Mouse (Mus musculus): ENCODE data around the gene Nktr. TPM values are rescaled to one million over a fixed set of nuclear protein-coding genes. Genes with fewer than 3 reads are reported as not detected.

The Nktr gene
- polyA plus RNA-seq, 1 experiment from 2014 or later, result 53.6 TPM

DNA sequence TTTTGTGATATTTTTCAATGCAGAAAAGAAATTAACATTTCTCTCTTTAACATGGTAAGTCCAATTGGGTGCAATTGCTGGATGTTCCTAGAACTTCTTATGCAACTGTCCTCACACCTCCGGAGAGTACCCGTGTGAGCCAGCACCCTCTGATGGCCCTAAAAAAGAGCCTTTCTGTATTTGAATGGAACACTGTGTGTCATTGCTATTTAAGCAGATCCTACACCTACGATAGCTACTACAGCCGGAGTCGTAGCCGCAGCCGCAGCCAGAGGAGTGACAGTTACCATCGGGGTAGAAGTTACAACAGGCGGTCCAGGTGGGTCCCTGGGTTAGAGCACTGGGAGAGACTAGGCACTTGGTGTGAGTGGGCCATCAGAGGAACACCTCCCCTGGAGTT lies 33.8 kb downstream of the Nktr start:
- Histone ChIP-seq H3K4me2 (no peak overlapping the region), H3K4me3 (no peak overlapping the region), H3K36me3 (peaks cover 82% of the 10 kb centered on the region), H3K9me3 (replicated peaks) (no peaks in the 10 kb centered on the region), H3K27ac (ENCODE audit: poor library complexity, severe bottlenecking) (no peak overlapping the region), H3K27me3 (replicated peaks) (no peaks in the 10 kb centered on the region), H3K9ac (no peak overlapping the region), H3K4me1 (replicated peaks) (peaks cover 11% of the 10 kb centered on the region; the same call in 1 of the 2 replicates)
- WGBS, result 95% methylated on average over 9 of the region's 9 CpGs
- no peak for ATAC-seq (ENCODE audit: insufficient number of reproducible peaks, low FRiP score)

DNA sequence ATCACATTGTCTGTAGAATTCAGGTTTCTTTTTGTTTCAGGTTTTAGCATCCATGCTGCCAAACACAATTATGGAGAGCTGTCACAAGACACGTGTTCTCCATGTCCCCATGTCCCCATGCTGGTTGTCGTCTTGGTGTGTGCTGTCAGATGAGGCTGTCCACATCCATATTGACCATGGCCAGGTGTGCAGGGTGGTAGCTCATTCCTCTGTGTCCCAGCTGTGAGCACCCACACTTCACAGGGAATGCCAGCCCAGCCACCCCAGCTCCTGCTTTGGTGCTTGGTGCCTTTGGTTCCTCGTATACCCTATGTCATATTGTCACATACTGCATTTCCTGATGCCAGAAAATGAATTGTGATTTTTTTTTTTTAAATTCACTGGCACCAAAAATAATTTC lies 35.7 kb downstream of the Nktr start:
- Histone ChIP-seq H3K4me1 (replicated peaks) (peaks cover 16% of the 10 kb centered on the region), H3K9me3 (replicated peaks) (no peaks in the 10 kb centered on the region), H3K9ac (no peak overlapping the region), H3K4me2 (no peak overlapping the region), H3K36me3 (peaks cover 63% of the 10 kb centered on the region), H3K27me3 (replicated peaks) (no peaks in the 10 kb centered on the region), H3K27ac (ENCODE audit: poor library complexity, severe bottlenecking) (no peak overlapping the region), H3K4me3 (no peak overlapping the region)
- ATAC-seq (ENCODE audit: insufficient number of reproducible peaks, low FRiP score), result no peak
- WGBS, result 93% methylated on average over 3 of the region's 3 CpGs

DNA sequence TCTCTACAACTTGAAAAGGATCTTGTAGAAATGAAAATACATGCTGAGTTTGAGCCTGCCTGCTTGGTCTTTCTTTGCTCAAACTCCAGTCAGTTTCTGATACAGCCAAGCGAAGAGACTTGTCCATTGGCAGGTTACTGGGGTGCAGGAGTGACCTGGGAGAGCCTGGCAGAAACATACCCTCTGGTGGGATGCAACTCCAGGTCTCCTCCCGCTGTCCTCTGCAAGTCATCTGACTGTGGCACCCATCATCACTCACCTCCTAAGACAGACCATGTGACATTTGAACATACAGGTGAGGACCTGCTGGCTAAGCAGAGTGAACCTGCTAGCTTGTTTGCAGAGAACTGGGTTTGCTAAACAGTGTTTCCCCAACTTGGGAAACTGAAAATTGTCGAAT lies 37.8 kb downstream of the Nktr start:
- WGBS, result 79% methylated on average over 3 of the region's 3 CpGs
- H3K4me1 ChIP-seq (replicated peaks), result peaks cover 30% of the 10 kb centered on the region
- H3K4me2 ChIP-seq, result no peak overlapping the region
- no peak overlapping the region for H3K9ac ChIP-seq
- no peak for ATAC-seq (ENCODE audit: insufficient number of reproducible peaks, low FRiP score)
- H3K4me3 ChIP-seq, result no peak overlapping the region
- no peaks in the 10 kb centered on the region for H3K9me3 ChIP-seq (replicated peaks)
- H3K36me3 ChIP-seq, result peaks cover 42% of the 10 kb centered on the region
- no peaks in the 10 kb centered on the region for H3K27me3 ChIP-seq (replicated peaks)
- no peak overlapping the region for H3K27ac ChIP-seq (ENCODE audit: poor library complexity, severe bottlenecking)

DNA sequence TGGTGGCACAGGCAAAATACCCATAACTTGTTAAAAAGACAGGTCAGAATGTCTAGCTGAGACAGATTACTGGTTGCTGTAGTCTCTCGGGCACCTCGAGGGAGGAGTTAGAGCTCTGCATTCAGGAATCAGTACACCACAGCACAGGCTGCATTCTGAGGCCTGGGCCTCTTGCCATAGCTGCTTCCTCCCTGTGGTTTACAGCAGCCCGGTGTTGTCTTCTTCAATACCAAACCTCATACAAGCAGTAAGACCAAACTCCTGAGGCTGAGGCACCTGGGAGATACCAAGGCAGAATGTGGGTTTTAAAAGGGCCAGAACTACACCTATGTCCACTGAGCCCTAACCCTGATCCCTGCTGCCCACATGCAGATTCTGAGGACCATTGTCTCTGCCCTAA lies 38.5 kb downstream of the Nktr start:
- Histone ChIP-seq H3K9ac (no peak overlapping the region), H3K27ac (ENCODE audit: poor library complexity, severe bottlenecking) (no peak overlapping the region), H3K9me3 (replicated peaks) (no peaks in the 10 kb centered on the region), H3K4me1 (replicated peaks) (peaks cover 35% of the 10 kb centered on the region), H3K4me3 (no peak overlapping the region), H3K4me2 (no peak overlapping the region), H3K36me3 (peaks cover 38% of the 10 kb centered on the region), H3K27me3 (replicated peaks) (no peaks in the 10 kb centered on the region)
- WGBS, result 72% methylated on average over 3 of the region's 3 CpGs
- no peak for ATAC-seq (ENCODE audit: insufficient number of reproducible peaks, low FRiP score)

DNA sequence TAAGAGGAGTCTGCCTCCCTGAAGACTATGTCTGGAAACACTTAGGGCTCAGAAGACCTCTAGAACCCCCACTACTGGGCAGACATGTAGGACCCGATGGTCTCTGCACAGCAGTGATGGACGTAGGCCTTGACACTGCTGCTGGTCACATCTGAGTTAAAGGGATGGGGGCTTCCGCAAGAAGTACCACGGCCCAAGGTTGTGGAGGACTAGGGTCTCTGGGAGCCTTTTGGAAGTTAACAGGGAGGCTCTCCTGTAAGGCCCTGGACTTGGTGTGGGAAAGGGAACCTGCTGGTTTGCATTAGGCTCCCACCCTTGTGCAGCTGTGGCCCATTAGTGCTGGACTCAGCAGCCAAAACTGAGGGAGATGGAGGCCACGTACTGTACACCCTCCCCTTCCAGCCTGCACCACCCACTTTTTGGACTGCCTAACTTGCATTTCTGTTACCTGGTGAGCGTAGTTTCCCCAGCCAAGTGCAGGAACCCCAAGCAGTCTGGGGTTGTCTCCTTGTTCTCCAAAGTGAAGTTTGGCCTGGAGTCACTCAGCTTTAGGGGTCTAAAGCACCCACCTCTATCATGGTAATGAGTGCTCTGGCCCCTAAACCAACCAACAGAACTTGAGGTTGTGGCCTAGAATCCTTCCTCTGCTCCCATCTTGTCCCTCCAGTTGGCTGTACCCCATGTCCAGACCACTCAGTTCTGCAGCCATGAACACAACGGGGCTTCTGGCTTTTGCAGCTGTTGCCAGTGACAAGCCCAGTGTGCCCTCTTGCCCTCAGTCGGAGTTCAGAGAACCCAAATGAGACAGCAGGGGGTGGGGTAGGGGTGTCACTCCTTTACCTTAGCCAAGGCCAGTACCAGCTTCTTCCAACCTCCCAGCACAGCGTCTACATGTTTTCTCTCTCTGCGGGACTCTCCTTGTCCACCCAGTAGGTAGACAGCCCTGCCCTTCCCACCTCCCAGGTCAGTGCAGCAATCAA lies 39.2 kb downstream of the Nktr start:
- peak overlapping the region; percentile 95; the same call in 1 of the 2 replicates for H3K27ac ChIP-seq (ENCODE audit: poor library complexity, severe bottlenecking)
- 52% methylated on average over 10 of the region's 10 CpGs for WGBS
- H3K4me2 ChIP-seq, result peak overlapping the region; percentile 85
- H3K27me3 ChIP-seq (replicated peaks), result no peaks in the 10 kb centered on the region
- H3K4me1 ChIP-seq (replicated peaks), result peaks cover 35% of the 10 kb centered on the region
- no peak for ATAC-seq (ENCODE audit: insufficient number of reproducible peaks, low FRiP score)
- H3K36me3 ChIP-seq, result peaks cover 39% of the 10 kb centered on the region
- H3K9me3 ChIP-seq (replicated peaks), result no peaks in the 10 kb centered on the region
- peak overlapping the region; percentile 85 for H3K4me3 ChIP-seq
- H3K9ac ChIP-seq, result peak overlapping the region; percentile 94

DNA sequence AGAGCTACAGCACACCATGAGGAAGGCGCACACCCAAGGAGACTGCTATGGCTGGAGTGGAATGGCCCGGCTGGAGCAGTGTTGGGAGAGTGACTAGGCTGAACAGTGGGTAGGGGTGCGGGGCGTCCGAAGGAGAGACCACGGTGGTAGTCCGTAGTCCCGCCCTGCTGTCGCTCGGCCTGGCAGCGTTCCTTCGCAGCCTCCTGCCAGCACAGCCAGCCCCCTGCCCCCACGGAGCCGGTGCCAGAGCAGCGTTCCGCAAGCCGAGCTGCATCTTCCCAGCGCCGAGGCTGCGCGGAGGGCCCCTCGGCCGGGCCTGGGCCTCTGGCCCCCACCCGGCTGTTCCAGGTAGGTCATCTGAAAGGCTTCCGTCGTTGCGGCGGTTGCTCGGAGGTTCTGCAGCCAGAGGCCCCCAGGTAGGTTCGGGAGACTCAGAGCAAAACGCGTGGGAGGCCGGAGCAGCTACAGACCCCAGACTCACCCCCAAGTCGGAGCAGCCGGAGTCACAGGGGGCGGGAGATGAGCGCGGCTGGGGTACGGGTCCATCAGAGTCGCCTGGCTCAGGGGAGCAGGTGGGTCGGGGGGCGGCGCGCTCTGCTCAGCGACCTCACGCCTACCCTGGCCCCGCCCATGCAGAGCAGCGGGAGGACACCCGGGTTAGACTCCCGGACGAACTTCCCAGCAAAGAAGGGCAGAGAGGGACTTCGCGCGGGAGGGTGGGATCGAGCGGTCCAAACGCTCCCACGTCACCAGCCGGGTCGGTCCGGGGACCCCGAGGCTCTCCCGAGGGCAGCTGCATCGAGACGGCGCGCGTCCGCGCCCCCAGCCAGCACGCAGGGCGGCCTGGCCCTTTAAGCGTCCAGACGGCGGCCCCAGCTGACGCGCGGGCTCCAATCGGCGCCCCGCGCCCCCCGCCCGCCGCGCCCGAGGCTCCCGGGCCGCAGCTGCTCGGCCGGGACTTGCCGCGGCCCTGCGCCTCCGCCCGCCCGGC lies 40.4 kb downstream of the Nktr start, which contains the start of gene Zfp651:
Zfp651 (plus strand) TSS at position 240 of the 991 bp plus-strand sequence.
- peak; percentile 78 for ATAC-seq (ENCODE audit: insufficient number of reproducible peaks, low FRiP score)
- Histone ChIP-seq H3K4me2 (peak within 1 kb of the TSS; percentile 85), H3K27me3 (replicated peaks) (no peaks in the 10 kb centered on the region), H3K27ac (ENCODE audit: poor library complexity, severe bottlenecking) (peak within 1 kb of the TSS; percentile 95), H3K4me3 (peak within 1 kb of the TSS; percentile 85), H3K4me1 (replicated peaks) (peaks cover 35% of the 10 kb centered on the region), H3K36me3 (peaks cover 44% of the 10 kb centered on the region), H3K9ac (peak within 1 kb of the TSS; percentile 94), H3K9me3 (replicated peaks) (no peaks in the 10 kb centered on the region)
- 1% methylated on average over 94 of the region's 97 CpGs for WGBS

DNA sequence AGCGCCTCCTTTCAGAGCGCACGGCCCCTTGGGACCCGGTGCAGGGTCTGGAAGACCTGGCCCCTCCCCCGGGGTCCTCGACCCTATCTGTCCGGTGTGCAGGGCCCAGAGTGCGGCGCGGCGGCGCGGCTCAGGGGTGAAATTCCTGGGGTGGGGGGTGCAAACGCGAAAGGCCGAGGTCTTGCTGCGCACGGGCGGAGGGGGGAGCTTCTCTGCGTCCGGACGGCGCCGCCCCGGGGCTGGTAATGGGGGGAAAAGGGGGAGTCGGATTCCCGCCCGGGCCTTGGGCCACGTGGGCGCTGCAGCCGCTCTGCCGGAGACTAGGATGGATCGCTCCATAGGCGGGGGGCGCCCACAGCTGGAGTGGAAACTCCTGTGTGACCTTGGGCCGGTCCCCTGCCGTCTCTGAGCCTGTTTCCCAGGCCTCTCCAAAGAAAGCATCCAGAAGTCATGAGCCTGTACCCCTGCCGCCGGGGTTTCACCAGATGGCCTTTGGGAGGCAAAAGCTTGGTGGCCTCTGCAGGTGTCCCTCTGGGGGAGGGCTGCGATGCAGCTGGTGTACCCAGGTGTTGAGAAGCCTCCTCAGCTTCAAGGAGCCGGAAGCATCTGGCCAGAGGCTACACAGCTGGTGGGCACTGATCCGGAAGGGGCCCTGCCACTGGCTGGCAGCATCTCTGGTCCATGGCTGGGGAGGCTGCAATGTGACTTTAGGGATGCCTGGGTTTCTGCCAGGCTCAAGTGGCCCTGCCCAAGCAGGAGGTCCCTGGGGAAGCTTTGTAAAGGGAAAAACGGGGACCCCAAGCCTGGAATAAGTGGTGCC lies 41.5 kb downstream of the Nktr start:
- H3K9ac ChIP-seq, result peak overlapping the region; percentile 94
- no peaks in the 10 kb centered on the region for H3K9me3 ChIP-seq (replicated peaks)
- peak; percentile 74 for ATAC-seq (ENCODE audit: insufficient number of reproducible peaks, low FRiP score)
- no peaks in the 10 kb centered on the region for H3K27me3 ChIP-seq (replicated peaks)
- peaks cover 35% of the 10 kb centered on the region for H3K4me1 ChIP-seq (replicated peaks)
- H3K4me3 ChIP-seq, result peak overlapping the region; percentile 85
- H3K27ac ChIP-seq (ENCODE audit: poor library complexity, severe bottlenecking), result peak overlapping the region; percentile 95
- H3K36me3 ChIP-seq, result peaks cover 45% of the 10 kb centered on the region
- WGBS, result 2% methylated on average over 40 of the region's 43 CpGs
- H3K4me2 ChIP-seq, result peak overlapping the region; percentile 85

DNA sequence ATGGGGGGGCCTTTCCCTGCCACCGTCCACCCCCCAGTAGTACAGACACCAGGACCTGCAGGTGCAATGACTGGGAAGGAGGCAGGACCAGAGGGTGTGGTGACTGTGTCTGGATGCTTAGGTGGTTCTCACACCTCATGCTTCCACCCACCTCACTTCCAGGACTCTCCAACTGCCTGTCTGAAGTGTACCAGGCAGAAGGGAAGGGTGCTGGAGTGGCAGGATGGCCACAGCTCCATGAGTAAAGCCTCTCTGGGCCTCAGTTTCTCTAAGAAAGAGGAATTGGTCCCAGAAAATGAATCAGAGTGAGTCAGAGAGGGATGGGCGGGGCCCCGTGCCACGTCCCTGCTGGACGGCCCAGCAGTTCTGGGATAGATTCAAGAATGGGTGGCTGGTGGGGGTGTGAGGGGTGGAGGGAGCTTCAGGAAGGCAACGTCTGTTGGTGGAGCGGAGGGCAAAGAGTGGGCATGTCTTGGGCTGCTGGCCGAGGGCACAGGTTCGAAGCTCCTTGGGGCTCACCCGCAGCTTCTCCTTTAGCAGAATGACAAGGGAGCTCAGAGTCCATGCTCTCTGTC lies 42.2 kb downstream of the Nktr start:
- Histone ChIP-seq H3K9ac (peak overlapping the region; percentile 94), H3K27me3 (replicated peaks) (no peaks in the 10 kb centered on the region), H3K36me3 (peaks cover 45% of the 10 kb centered on the region), H3K27ac (ENCODE audit: poor library complexity, severe bottlenecking) (peak overlapping the region; percentile 95; the same call in 1 of the 2 replicates), H3K4me3 (peak overlapping the region; percentile 85), H3K4me1 (replicated peaks) (peaks cover 35% of the 10 kb centered on the region), H3K4me2 (peak overlapping the region; percentile 85), H3K9me3 (replicated peaks) (no peaks in the 10 kb centered on the region)
- no peak for ATAC-seq (ENCODE audit: insufficient number of reproducible peaks, low FRiP score)
- 63% methylated on average over 10 of the region's 10 CpGs for WGBS

DNA sequence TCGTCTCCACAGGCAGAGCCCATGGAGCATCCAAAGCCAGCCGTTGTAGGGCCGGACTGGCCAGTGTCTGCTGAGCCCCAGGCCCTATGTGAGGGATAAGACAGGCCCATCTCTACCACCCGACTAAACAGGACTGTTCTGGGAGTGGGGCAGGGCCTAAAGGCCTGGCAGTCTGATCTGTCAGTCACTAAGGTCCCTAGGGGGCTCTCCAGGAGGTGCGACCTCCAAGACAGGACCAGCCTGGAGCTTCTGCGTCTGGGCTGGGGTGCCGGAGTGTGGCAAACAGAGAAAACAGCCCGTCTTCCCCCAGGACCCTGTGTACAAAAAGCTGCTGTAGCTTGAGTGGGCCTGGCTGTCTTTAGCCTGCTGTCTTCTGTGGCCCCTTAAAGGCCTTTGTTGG lies 42.8 kb downstream of the Nktr start:
- Histone ChIP-seq H3K4me1 (replicated peaks) (peaks cover 35% of the 10 kb centered on the region), H3K27ac (ENCODE audit: poor library complexity, severe bottlenecking) (no peak overlapping the region), H3K4me2 (no peak overlapping the region), H3K9ac (peak overlapping the region; percentile 44), H3K4me3 (no peak overlapping the region), H3K36me3 (peaks cover 47% of the 10 kb centered on the region), H3K27me3 (replicated peaks) (no peaks in the 10 kb centered on the region), H3K9me3 (replicated peaks) (no peaks in the 10 kb centered on the region)
- WGBS, result 70% methylated on average over 8 of the region's 8 CpGs
- no peak for ATAC-seq (ENCODE audit: insufficient number of reproducible peaks, low FRiP score)

DNA sequence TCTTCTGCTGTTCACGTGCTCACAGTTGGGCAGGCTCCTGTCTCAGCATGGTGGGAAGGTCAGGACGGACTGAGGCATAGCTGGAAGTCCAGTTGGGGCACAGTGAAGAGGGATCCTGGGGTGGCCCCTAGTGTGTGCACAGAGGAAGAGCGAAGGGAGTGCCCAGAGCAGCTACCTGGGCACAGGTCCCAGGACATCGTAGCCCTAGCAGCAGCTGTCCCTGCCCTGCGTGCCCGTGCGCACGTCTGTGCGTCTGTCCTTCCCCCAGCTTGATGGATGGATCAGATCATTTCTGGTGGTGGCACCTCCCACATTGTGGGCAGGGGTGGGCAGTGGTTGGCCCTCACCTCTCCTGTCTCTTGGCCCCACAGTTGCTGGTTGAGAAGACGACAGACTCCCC lies 43.3 kb downstream of the Nktr start:
- Histone ChIP-seq H3K4me3 (no peak overlapping the region), H3K27me3 (replicated peaks) (no peaks in the 10 kb centered on the region), H3K27ac (ENCODE audit: poor library complexity, severe bottlenecking) (no peak overlapping the region), H3K9me3 (replicated peaks) (no peaks in the 10 kb centered on the region), H3K9ac (peak overlapping the region; percentile 44; the same call in 1 of the 2 replicates), H3K36me3 (peaks cover 49% of the 10 kb centered on the region), H3K4me1 (replicated peaks) (peaks cover 35% of the 10 kb centered on the region), H3K4me2 (no peak overlapping the region)
- no peak for ATAC-seq (ENCODE audit: insufficient number of reproducible peaks, low FRiP score)
- WGBS, result 81% methylated on average over 10 of the region's 10 CpGs

Measured in heart, embryonic 12.5 days (tissue).